Mouse (Mus musculus) gastrocnemius, postnatal 25 days (tissue): ENCODE data around the gene Ireb2. TPM values are rescaled to one million over a fixed set of nuclear protein-coding genes. Genes with fewer than 3 reads are reported as not detected.
"Not testable (repeated sequence)": the region's sequence is repeated elsewhere in the genome, so short reads cannot be mapped to it uniquely, and the experiment has no call there.

Experiments used
- DNase-seq: peaks from one replicate; pipeline ENCODE4 v3.0.0; 2022
- long read RNA-seq, 2 experiments: library from polyadenylated mRNA; stranded (forward); transcript quantifications; one replicate each; pipeline ENCODE4 v2.0.0; 2021
- total RNA-seq, 2 experiments: library from RNA; stranded (reverse); gene quantifications; 1 replicate in 1 of 2; 2 replicates in 1 of 2; pipeline ENCODE4 v1.2.3; 2021

Ireb2 gene
- 10 to 100 TPM; 21.7 to 22.1 TPM for total RNA-seq
- long read RNA-seq, experiment 1, full-length matches to known transcripts, result 1 of 8 reads
- long read RNA-seq, experiment 1, partial matches to known transcripts, result 0 of 8 reads
- long read RNA-seq, experiment 1, other reads (novel, unspliced or antisense), result 7 of 8 reads
- long read RNA-seq, experiment 2, full-length matches to known transcripts, result 3 of 5 reads
- long read RNA-seq, experiment 2, partial matches to known transcripts, result 2 of 5 reads
- long read RNA-seq, experiment 2, other reads (novel, unspliced or antisense), result 0 of 5 reads

DNA sequence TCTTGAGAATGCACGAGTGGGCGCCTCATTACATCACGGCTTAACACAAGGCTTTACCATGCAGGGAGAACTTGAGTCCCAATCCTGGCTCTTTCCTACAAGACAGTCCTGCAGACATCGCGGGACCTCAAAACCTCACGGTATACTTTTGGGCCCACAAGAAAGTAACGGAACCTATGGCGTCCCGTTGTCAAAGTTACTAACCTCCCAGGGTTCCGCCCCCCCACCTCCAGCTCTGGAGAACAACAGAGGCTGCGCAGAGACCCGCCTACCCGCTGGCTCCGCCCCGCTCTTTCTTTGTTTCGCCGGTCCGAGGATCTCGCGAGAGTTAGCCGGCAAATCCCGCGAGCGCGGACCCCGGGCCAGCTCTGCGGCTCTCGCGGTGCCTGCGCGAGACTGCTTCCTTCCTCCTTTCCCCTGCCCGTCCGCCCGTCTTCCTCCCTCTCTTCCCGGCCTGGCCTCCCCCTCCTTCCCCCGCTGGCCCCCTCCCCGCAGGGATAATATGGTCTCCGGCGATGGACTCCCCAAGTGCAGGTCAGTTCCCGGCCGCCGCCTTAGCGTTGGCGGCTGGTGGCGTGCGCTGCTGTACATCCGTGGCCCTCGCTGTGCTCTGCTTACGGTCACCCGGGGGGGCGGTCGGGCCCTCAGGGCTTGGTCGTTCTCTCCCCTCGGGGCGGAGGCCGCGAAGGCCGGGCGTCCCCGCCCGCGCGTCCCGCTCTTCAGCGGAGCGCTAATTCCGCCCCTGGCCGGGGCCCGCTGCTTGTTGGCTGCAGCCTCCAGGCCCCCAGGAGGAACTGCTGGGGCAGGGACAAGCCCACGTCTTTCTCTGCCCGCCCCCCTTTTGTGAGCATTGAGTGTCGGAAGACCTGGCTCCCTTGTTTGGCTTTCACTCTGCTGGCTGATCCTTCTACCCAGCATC, at the start of gene Ireb2:
TSS of gene Ireb2 (plus strand) at position 427 of the 919 bp plus-strand sequence.
- DNase-seq, result peak; percentile 98

DNA sequence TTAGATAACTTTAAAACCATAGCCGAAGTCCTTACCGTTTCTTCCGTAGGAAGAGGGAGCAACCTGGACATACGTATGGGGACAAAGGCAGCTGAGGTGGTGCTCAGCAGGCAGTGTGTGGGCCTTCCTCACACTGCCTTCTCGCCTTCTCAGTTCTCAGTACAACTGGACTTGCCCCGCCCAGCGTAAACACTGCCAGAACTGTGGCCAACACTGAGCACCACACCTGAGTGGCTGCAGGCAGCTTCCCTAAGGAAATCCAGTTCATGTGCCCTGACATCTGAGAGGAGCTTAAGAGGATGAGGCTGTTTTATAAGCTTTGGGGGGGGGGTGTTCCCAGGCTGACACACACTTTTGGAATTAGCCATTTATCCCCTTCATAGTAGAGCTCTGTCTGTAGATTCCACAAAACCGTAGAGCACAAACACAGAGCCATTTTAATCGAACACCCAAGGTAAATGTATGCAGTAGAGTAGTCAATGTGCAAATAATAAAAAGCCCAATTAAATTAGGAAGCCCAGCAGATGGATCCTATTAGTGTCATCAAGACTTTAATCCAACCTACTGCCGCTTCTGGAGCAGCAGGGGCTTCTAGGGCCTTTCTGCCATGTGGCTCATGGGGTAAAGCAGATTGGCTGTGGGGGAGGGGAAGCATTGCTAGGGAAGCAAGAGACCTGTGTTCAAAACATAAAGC, 46.9 kb upstream of the Ireb2 start:
- no peak for DNase-seq

DNA sequence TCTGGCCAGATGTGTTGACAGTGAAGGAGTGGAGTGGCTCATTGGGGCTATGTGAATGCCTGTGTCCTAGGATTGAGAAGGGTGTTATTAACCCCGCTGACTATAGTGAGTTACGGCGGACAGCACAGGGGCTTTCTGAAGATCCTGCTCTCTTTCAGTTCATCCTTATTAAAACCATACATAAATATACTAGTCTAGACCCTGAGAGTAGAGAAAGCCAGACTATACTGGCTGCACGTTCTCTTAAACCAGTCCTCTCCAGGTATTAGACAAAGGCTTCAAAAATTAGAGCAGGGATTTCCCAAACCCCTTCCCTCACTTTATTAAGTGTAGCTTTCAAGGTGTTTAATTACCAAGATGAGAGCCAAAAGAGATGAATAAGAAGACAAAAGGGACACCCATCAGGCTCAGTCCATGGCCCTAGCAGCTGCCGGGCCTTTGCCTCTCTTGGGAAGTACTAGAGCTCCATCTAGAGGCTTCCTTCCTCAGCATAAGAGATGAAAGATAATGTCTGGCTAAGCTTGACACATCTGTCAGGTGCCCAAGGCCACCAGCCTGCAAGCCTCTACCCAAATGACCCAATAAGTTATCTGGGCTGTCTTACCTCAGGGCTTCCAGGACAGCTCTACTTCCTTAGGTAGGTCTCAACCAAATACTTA, 42.0 kb upstream of the Ireb2 start:
- no peak for DNase-seq

DNA sequence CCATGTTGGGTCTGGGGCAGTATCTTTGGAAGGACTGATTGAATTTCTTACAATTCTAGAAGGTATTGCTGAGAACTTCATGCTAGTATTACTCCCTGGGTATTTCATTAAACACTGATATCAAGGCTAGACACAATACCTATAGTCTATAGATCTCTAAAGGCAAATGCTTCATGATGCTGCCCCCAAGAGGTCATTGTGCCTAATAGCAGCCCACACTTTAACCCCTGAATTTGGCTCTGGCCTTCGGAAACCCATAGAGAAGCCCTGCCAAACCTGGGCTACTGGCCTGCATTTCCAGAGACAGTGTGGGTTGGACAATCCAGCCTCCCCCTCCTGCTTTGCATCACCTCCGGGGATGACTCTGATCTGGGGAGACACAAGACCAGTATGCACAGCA, 33.8 kb upstream of the Ireb2 start:
- no peak for DNase-seq

DNA sequence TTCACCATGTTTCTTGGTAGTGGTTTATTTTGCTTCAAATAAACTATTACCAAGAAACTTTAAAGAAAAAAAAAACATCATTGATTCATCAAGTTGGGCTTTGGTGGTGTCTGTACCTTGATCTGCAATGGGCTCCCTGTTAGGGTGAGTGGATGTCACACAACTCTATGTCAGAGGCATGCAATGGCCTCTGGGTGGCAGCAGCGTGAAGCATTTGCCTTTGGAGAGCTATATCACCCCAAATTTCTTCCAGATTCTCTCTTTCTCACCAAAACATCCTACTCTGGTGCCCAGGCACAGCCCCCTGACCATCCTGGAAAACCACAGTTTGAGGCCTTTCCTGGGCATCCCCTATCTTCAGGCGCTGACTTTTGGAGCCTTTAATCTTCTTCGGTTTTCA, 33.0 kb upstream of the Ireb2 start:
- no peak for DNase-seq

DNA sequence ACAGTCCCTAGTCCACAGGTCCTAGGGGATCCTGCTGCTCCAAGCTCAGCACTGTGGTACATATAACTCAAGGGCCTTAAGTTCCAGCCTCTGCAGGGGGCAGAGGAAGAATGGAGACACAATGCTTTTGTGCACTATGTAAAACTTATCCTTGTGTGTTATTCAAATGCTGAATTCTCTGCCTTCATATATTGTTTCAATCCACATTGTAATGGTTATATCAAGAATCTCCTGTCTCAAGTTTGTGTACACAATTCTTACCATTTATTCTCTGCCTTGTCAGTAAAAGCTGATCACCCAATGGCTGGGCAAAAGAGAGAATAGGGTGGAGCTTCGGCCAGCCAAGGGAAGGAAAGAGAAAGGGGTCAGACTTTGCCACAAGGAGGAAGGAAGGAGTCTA, 29.8 kb upstream of the Ireb2 start:
- DNase-seq, result no peak

DNA sequence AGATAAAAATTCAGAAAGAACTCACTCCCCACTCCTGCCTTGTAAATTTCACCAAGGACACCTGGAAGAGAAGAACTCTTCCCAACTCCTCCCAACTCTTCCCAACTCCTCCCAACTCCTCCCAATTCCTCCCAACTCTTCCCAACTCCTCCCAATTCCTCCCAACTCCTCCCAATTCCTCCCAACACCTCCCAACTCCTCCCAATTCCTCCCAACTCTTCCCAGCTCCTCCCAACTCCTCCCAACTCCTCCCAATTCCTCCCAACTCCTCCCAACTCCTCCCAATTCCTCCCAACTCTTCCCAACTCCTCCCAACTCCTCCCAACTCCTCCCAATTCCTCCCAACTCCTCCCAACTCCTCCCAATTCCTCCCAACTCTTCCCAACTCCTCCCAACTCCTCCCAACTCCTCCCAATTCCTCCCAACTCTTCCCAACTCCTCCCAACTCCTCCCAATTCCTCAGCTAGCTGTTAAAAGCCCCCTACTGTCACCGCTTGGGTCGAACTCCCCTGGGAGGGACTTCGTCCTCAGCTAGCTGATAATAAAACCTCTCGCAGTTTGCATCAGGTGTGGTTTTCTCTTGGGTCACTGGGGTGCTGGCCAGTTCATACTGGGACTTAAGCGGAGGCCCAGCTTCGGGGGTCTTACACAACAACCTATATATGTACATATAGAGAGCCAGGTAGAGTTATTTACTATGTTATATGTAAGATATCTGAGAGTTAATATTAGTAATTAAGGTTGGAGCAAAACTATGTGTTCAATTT, 27.5 kb upstream of the Ireb2 start:
- not testable (repeated sequence) for DNase-seq

DNA sequence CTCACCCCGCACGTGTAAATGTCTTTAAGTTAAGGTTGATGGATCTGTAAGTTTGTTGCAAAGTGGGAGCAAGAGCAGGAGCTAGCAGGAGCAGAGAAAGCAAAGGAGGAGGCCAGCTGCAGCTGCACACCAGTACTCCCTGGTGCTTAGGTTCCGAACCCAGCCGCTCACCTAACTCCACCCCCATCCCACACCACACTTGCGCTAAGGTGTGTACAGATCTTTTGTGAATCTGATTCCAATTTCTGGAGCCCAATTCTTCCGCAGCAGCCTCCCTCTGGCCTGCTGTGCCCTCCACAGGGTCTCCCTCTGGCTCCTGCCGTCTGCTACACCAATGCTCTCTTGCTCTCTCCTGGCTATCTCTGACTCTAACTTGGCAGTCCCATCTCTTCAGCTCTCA, 25.8 kb upstream of the Ireb2 start:
- DNase-seq, result no peak

DNA sequence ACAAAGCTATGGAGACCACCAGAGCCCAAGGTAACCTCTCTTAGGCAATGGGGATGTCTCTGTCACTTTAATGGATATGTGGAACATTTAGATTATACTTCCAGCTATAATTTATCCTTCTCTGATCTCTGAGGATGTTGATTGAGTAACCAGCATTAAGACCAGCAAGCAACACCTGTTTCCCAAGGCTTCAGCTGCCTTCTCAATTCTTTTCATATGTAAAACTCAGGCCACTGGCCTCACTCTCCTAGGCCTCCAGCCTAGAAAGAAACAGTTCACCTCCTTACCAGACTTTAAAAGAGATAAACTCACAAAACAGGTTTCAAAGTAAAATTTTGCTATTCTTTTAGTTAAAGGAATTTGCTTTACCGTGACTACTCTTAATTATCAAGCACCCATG, 23.4 kb upstream of the Ireb2 start:
- no peak for DNase-seq

DNA sequence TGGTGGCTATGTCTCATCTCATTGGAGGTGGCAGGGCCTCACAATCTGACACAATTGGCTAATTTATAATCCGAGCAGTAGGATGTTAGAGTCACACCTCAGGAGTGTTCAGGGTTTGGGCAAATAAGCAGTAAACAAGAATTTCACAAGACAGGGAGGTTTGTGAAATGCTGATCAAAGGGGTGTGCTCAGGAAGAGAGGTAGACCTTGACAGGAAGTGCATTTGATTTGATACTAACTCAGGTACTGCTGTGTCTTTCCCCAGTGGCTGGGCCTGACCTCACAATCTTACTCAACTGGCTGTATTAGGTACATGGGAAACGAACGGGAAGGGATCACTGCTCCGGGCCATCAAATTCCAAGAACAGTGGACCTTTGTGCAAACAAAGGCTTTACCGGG, 21.3 kb upstream of the Ireb2 start:
- no peak for DNase-seq

DNA sequence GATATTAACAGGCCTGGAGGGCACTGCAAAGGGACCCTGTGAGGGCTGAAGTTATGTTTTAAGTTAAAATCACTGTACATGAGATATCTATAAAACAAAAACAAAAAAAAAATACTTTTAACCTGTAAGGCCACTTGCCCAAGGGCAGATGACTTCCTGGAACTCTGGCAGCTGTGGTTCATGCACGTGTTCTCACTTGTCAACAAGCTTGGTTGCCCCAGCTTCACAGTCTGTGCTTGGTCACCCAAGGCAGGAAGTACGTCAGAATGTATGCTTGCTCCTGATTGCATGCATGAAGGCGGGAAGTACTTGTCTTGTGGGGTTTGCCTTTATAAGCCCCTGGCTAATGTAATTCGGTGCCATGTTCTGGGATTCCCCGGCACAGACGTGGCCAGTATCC, 19.7 kb upstream of the Ireb2 start:
- DNase-seq, result no peak

DNA sequence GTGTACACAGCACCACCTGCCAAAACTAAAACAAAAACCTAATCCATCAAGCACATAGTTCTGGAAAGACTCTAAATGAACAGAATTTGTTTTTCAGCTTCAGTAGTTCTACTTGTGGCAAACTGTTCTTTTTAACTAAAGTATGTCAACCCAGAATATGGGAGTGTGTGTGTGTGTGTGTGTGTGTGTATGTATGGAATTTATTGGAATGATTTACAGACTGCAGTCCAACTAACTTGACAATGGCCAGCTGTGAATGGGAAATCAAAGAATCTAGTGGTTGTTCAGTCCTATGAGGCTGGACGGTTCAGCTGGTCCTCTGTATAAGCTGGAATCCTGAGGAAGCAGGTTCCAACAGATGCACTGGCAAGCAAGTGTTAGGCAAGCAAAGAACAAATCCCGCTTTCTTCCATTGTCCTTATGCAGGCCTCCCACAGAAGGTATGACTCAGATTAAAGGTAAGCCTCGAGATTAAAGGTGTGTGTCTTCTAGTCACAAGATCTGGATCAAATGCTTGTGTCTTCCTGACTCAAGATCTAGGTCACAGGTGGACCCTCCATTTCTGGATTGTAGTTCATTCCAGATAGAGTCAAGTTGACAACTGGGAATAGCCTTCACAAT, 18.9 kb upstream of the Ireb2 start:
- DNase-seq, result no peak

DNA sequence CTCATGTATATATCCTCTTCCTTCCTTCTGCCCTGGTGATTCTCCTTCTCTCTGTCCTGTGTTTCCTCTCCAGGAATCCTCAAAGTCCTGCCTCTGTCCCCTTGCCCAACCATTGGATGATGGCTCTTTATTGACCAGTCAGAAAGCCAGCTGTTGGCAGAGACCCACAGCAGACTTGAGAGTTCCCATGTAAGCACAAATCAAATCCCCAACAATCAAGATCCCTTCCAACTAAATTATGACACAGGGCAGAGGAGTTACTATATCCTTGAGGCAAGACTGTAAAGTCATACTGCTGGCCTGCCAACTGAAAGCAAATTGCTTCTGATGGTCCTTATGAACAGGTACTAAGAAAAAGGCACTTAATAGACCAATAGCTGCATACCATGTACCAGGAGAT, 15.4 kb upstream of the Ireb2 start:
- DNase-seq, result no peak

DNA sequence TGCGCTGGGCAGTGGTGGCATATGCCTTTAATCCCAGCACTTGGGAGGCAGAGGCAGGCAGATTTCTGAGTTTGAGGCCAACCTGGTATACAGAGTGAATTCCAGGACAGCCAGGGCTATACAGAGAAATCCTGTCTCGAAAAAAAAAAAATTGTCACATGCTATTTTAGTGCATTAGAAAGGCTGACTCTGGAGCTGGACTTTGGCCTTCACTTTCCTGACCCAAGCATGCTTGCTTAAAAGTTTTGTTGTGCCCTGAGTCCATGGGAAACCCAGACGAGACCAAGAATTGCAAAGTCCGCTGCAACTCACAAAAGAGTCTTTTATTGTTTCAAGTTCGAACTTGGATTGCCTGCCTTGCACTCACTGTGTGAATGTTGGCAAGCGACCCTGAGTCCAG, 10.6 kb upstream of the Ireb2 start:
- not testable (repeated sequence) for DNase-seq

DNA sequence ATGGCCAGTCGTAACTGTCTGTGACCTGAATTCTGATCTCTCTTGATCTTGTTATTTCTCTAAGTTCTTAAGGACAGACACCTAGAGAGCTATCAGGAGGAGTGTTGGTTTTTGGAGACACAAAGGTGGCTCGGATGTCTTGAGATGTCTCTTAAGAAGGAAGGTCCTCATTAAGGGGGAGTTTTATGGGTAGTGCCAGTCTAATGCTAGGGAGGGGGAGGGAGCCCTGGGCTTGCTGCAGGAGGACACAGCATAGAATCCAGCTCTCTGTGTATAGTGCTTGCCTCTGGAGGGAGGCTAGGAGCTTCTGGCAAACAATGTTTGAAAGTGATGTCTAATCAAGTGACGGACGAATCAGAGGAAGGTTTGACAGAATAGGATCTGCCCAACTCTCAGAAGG, 10.0 kb upstream of the Ireb2 start:
- no peak for DNase-seq

DNA sequence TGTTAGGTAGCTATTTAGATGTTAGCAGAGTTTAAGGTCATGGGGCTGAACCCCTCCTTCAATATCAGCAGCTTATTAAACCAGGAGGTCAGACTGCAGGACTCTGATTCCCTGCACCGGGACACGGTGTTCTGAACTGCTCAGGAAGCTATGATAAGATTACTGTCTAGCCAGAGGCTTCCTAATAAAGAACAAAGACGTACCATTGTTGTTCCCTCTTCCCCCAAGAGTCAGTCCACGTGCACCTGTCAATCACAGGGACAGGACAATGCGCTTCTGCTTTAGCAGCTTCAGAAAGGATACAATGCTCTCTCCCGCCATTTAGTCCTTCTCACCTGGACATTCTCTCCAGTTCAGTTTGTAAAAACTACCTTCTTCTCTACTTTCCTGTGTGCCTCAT, 8.0 kb upstream of the Ireb2 start:
- DNase-seq, result no peak

DNA sequence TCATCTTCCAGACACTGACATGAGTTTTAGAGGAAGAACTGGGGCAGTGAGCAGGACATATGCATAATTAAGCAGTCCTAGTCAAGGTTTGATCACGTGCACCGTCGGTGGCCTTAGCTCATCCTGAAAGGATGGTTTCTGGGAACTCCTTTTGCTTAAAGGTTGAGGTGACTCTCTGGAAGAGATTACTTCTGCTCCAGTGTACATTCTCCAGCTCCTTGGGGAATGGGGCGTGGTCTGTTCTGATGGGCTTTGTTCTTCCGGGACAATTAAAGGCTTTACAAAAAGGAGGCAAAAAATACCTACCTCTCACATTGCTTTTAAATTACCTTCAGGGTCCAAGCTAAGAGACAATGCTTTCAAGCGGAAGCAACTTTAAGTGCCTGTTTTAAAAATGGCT, 7.5 kb upstream of the Ireb2 start:
- DNase-seq, result no peak

DNA sequence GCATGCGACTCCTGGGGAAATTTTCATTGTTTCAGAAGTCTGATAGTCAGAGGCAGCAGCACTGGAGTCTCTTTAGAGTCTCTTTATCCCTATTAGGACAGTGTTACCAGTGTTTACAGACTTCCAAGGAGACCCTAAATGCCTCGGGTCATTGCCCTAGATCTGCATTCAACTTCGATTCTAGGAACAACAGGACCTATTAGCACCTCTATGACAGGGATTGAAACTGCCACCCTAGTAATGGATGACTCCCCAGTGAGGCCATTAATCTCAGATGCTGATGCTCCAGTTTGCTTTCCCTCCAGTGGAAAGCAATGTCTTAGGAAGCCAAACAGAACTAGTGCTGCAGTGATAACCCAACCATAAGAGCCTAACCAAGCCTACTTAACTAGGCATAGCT, 6.1 kb upstream of the Ireb2 start:
- DNase-seq, result no peak

DNA sequence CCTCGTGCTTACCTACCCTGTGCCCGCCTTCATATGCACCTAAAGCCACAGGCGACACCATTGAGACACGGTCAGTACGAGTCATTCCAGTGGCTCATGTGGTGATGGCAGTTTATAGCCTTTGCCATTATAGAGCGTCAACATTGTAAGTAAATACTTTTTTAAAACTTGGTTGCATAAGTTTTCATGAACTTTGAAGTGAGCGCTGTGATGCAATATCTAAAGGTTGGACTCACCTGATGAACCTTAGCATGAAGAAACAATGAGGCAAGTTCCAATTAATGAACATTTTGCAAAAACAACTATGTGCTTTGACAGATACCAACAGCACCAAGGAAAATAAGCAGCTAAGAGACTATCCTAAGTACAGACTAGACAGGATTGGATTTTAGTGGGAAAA, 3.1 kb upstream of the Ireb2 start:
- DNase-seq, result no peak

DNA sequence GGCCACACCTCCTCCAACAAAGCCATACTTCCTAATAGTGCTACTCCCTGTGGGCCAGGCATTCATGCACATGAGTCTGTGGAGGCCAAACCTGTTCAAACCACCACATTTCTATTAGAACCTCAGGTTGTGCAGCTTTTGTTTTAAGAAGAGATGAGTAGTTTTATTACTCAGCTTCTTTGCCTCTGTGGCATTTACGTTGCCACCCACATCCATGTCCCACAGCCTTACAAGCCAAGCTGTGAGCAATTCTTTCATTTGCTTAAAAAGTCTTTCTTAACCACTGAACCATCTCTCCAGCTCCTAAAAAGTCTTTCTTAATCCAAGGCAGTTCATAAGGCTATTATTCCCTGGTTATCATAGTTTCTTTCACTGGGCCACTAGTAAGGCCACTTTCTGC, 15.2 kb downstream of the Ireb2 start:
- DNase-seq, result no peak

DNA sequence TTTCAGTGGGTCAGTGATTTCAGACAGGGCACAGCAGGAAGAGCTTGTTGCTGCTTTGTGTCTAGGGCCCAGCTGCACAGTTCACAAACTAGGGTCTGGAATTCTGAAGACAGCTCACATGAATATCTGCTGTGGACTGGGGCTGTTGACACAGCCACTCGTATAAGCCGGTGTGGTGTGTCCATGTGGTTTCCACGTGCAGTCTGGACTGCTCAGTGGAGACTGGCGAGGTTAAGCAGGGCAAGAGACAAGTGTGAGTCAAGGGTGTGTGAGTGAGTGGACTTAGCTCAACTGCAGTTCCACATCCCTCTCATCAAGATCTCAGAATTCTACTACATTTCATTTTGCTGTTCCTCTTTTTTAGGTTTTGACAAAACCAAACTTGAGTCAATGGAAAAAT, 28.5 kb downstream of the Ireb2 start:
- DNase-seq, result no peak
